Comparison of ENCODE assay signal across 8 mouse cellular contexts in genomic region chr1:135248434-135248850, GRCm38 (mm10). TPM values are rescaled to one million over a fixed set of nuclear protein-coding genes. Genes with fewer than 3 reads are reported as not detected.
DNase-seq lines count a peak whose midpoint lies in the region; ATAC-seq and TF ChIP-seq lines count a peak whose summit lies in the region.

No protein-coding gene starts in this region.

- H3K9ac ChIP-seq in ES-Bruce4 (ENCODE audit: low read depth, poor library complexity, severe bottlenecking): peak overlapping the region; percentile 58
- peak overlapping the region; percentile 45 for H3K9ac ChIP-seq in neural tube, embryonic 14.5 days (replicated peaks; ENCODE audit: low read depth, low read length)

- H3K4me3 ChIP-seq in ES-Bruce4 (ENCODE audit: low read depth, low read length): peak overlapping the region; percentile 70
- H3K4me3 ChIP-seq in cerebellum, adult 2 months (replicated peaks; ENCODE audit: insufficient read depth, low read depth, low read length): peak overlapping the region; percentile 58
- H3K4me3 ChIP-seq in neural tube, embryonic 14.5 days (ENCODE audit: low read depth, low read length): peak overlapping the region; percentile 32
- H3K4me3 ChIP-seq in gastrocnemius, adult 2 months: no peak overlapping the region

- H3K4me2 ChIP-seq in neural tube, embryonic 14.5 days (ENCODE audit: low read depth, low read length): peak overlapping the region; percentile 44

- TF ChIP-seq CTCF in ES-Bruce4 (IDR thresholded peaks at IDR 0.05; ENCODE audit: low read depth, low read length): no peak
- TF ChIP-seq CTCF in cerebellum, adult 2 months (IDR thresholded peaks at IDR 0.05; ENCODE audit: borderline replicate concordance, insufficient read depth, low read depth, low read length): no peak
- TF ChIP-seq CTCF in gastrocnemius, adult 2 months (IDR thresholded peaks at IDR 0.05): no peak

- no peaks in the 10 kb centered on the region for H3K27me3 ChIP-seq in ES-Bruce4 (ENCODE audit: control insufficient read depth, insufficient read depth, low read length, poor library complexity, severe bottlenecking)
- H3K27me3 ChIP-seq in cerebellum, adult 2 months (ENCODE audit: control insufficient read depth, insufficient read depth, low read length): no peaks in the 10 kb centered on the region
- no peaks in the 10 kb centered on the region for H3K27me3 ChIP-seq in neural tube, embryonic 14.5 days (ENCODE audit: control insufficient read depth, insufficient read depth, low read length)

- TF ChIP-seq POLR2A in ES-Bruce4 (IDR thresholded peaks at IDR 0.05; ENCODE audit: insufficient read depth, low read length): no peak
- TF ChIP-seq POLR2A in cerebellum, adult 2 months (IDR thresholded peaks at IDR 0.05; ENCODE audit: borderline replicate concordance, insufficient read depth, low read length): no peak

- peak; percentile 91 for ATAC-seq in neural tube, embryonic 14.5 days (ENCODE audit: low read depth)

- no peak overlapping the region; the same call in 1 of the 2 replicates for H3K27ac ChIP-seq in ES-Bruce4 (ENCODE audit: insufficient read depth, low read length)
- H3K27ac ChIP-seq in cerebellum, adult 2 months (ENCODE audit: insufficient read depth, low read length): no peak overlapping the region
- H3K27ac ChIP-seq in neural tube, embryonic 14.5 days (ENCODE audit: low read depth, low read length): no peak overlapping the region
- no peak overlapping the region for H3K27ac ChIP-seq in gastrocnemius, adult 2 months

- WGBS in cerebellum, adult 2 months: 4% methylated on average over 15 of the region's 15 CpGs
- 2% methylated on average over 15 of the region's 15 CpGs for WGBS in neural tube, embryonic 14.5 days

- peak; percentile 96 for TF ChIP-seq EP300 in ES-Bruce4 (IDR thresholded peaks at IDR 0.05; ENCODE audit: insufficient read depth, low read depth, low read length)

- DNase-seq in cerebellum, adult 2 months: peak; percentile 67 to 74
- peak; percentile 44 to 51 for DNase-seq in frontal cortex, postnatal 10 days (ENCODE audit: low spot score in 2 of 2)
- peak; percentile 90 to 91 for DNase-seq in kidney, postnatal 36 days
- DNase-seq in liver: peak; percentile 30
- DNase-seq in spleen, postnatal 36 days (ENCODE audit: low spot score in 2 of 2): no peak
- DNase-seq in gastrocnemius, adult 2 months: no peak

- intact Hi-C loops in gastrocnemius, adult 2 months (cut with DNase I): no loop called here

- H3K9me3 ChIP-seq in ES-Bruce4 (replicated peaks; ENCODE audit: control insufficient read depth, insufficient read depth, low read length, poor library complexity, severe bottlenecking): no peaks in the 10 kb centered on the region
- no peaks in the 10 kb centered on the region for H3K9me3 ChIP-seq in neural tube, embryonic 14.5 days (ENCODE audit: control insufficient read depth, low read length)

- peaks cover 7% of the 10 kb centered on the region for H3K4me1 ChIP-seq in ES-Bruce4 (ENCODE audit: control insufficient read depth, insufficient read depth, low read length)
- no peaks in the 10 kb centered on the region for H3K4me1 ChIP-seq in cerebellum, adult 2 months (ENCODE audit: control insufficient read depth, insufficient read depth, low read length)
- H3K4me1 ChIP-seq in neural tube, embryonic 14.5 days (ENCODE audit: control insufficient read depth, insufficient read depth, low read length): no peaks in the 10 kb centered on the region

- no peaks in the 10 kb centered on the region for H3K36me3 ChIP-seq in ES-Bruce4 (ENCODE audit: control insufficient read depth, insufficient read depth, low read length, poor library complexity, severe bottlenecking)
- H3K36me3 ChIP-seq in neural tube, embryonic 14.5 days (ENCODE audit: control insufficient read depth, insufficient read depth, low read length): no peaks in the 10 kb centered on the region

RNA-seq across cellular contexts. Expression of gene Elf3, which starts 9.9 kb away (rescaled TPM):
- polyA plus RNA-seq in ES-Bruce4 (2011; ENCODE audit: insufficient read depth, insufficient read length, low read depth, missing spikeins): 36.6 and 37.3 TPM in 2 replicates
- polyA plus RNA-seq in cerebellum, adult 2 months (2012; rRNA removed): 0.34 and 0.63 TPM in 2 replicates
- polyA plus RNA-seq in neural tube, embryonic 14.5 days (2014; fragmentation: Nextera tagmentation; extraction: Ambion mirVana): 0.27 and 0.35 TPM in 2 replicates
- total RNA-seq in gastrocnemius, adult 2 months (2021): under 1 TPM; 0.22 to 0.28 TPM

RNA-seq across cellular contexts. Expression of gene Rnpep, which starts 35.4 kb away (rescaled TPM):
- 44.5 and 47.3 TPM in 2 replicates for polyA plus RNA-seq in ES-Bruce4 (2011; ENCODE audit: insufficient read depth, insufficient read length, low read depth, missing spikeins)
- polyA plus RNA-seq in cerebellum, adult 2 months (2012; rRNA removed): 54.2 and 54.4 TPM in 2 replicates
- 89.5 and 107 TPM in 2 replicates for polyA plus RNA-seq in neural tube, embryonic 14.5 days (2014; fragmentation: Nextera tagmentation; extraction: Ambion mirVana)
- total RNA-seq in gastrocnemius, adult 2 months (2021): 10 to 100 TPM; 11.9 to 15.8 TPM

Comparison
In these comparisons a context has a peak if more than half of its experiments do, and no peak if none do; other contexts are left out.
1. DNase-seq: peak in cerebellum, adult 2 months (2 of 2), frontal cortex, postnatal 10 days (2 of 2), kidney, postnatal 36 days (2 of 2) and liver (single experiment); none in spleen, postnatal 36 days (0 of 2) and gastrocnemius, adult 2 months (single experiment).
2. RNA of gene Elf3, which starts 9.9 kb away (polyA plus RNA-seq): 36.6 to 37.3 TPM in ES-Bruce4; 0.27 to 0.35 TPM in neural tube, embryonic 14.5 days and 0.34 to 0.63 TPM in cerebellum, adult 2 months; every median in the first group is over 10 times any median in the second.